Mouse (Mus musculus) embryonic facial prominence, embryonic 11.5 days (tissue): ENCODE measurements around the gene Gm14214. TPM values are rescaled to one million over a fixed set of nuclear protein-coding genes. Genes with fewer than 3 reads are reported as not detected.

Experiments
- ATAC-seq: fragments of 200-750 bp; cut with Nextera tagmentation; replicated peaks from 2 replicates; pipeline ENCODE4 v1.8.0; 2017; ENCODE audit warnings: low read depth; ENCODE audit not compliant: insufficient number of reproducible peaks, low FRiP score, low TSS enrichment
- DNase-seq: peaks from one replicate; pipeline ENCODE4 v3.0.0-alpha.2; 2015; ENCODE audit warnings: low spot score
- H3K27ac ChIP-seq: fragments of 300-500 bp; sonication (generic); replicated peaks from 2 replicates; pipeline ENCODE4 v1.5.1; 2014; ENCODE audit warnings: mild to moderate bottlenecking, low read depth, low read length, control low read depth
- H3K27me3 ChIP-seq: fragments of 300-500 bp; sonication (generic); 2 replicates; pipeline ENCODE4 v1.6.1; 2014; ENCODE audit warnings: mild to moderate bottlenecking, low read length, moderate library complexity, mixed read lengths; ENCODE audit not compliant: control insufficient read depth, insufficient read depth
- H3K36me3 ChIP-seq: fragments of 300-500 bp; sonication (generic); replicated peaks from 2 replicates; pipeline ENCODE4 v1.6.1; 2014; ENCODE audit warnings: low read depth, mild to moderate bottlenecking, low read length, moderate library complexity, mixed read lengths; ENCODE audit not compliant: control insufficient read depth, insufficient read depth
- H3K4me1 ChIP-seq: fragments of 300-500 bp; sonication (generic); 2 replicates; pipeline ENCODE4 v1.6.1; 2014; ENCODE audit warnings: low read length, mixed read lengths; ENCODE audit not compliant: control insufficient read depth, insufficient read depth
- H3K4me2 ChIP-seq: fragments of 300-500 bp; sonication (generic); 2 replicates; pipeline ENCODE4 v1.6.1; 2014; ENCODE audit warnings: low read depth, mild to moderate bottlenecking, control low read depth, low read length, moderate library complexity
- H3K4me3 ChIP-seq: fragments of 300-500 bp; sonication (generic); 2 replicates; pipeline ENCODE4 v1.5.1; 2014; ENCODE audit warnings: low read depth, low read length, control low read depth
- H3K9ac ChIP-seq: fragments of 300-500 bp; sonication (generic); replicated peaks from 2 replicates; pipeline ENCODE4 v1.6.1; 2014; ENCODE audit warnings: mild to moderate bottlenecking, control low read depth, low read length
- H3K9me3 ChIP-seq: fragments of 300-500 bp; sonication (generic); replicated peaks from 2 replicates; pipeline ENCODE4 v1.6.1; 2016; ENCODE audit warnings: mild to moderate bottlenecking, low read length, inconsistent platforms, mixed read lengths; ENCODE audit not compliant: control insufficient read depth
- WGBS: fragments of 180-500 bp; shearing (Covaris S2); extraction: QIAGEN DNeasy Blood & Tissue Kit; methylation state at CpG from one replicate; pipeline ENCODE4 v1.1.7; 2014; 5-methylcytosine and 5-hydroxymethylcytosine counted together
- polyA plus RNA-seq: library from polyadenylated mRNA; unstranded; fragments of >200 nt; fragmentation: Nextera tagmentation; extraction: Ambion mirVana; gene quantifications from 2 replicates; pipeline ENCODE4 v1.2.1, GENCODE M21; 2014

The Gm14214 gene
- polyA plus RNA-seq, 1 experiment from 2014 or later = not detected

- H3K4me3 ChIP-seq = no peak overlapping the region
- H3K4me1 ChIP-seq = no peaks in the 10 kb centered on the region
- ATAC-seq (no peak), DNase-seq (peak; percentile 24)
- H3K9me3 ChIP-seq = no peaks in the 10 kb centered on the region
- no peak overlapping the region for H3K4me2 ChIP-seq
- no peak overlapping the region for H3K27ac ChIP-seq
- H3K9ac ChIP-seq = no peak overlapping the region
- WGBS = 53% methylated on average over 8 of the region's 8 CpGs
- H3K27me3 ChIP-seq = no peaks in the 10 kb centered on the region
- H3K36me3 ChIP-seq = no peaks in the 10 kb centered on the region
Measured at GRCm38 (mm10) chr2:154751924-154752323, 17.9 kb downstream of the Gm14214 start.

- Histone ChIP-seq H3K4me3 (no peak overlapping the region), H3K27me3 (no peaks in the 10 kb centered on the region), H3K4me1 (no peaks in the 10 kb centered on the region), H3K9ac (no peak overlapping the region), H3K36me3 (no peaks in the 10 kb centered on the region), H3K27ac (no peak overlapping the region), H3K9me3 (no peaks in the 10 kb centered on the region), H3K4me2 (no peak overlapping the region)
- no peak for ATAC-seq
- WGBS = 52% methylated on average over 23 of the region's 23 CpGs
- DNase-seq = peak; percentile 65
Measured at GRCm38 (mm10) chr2:154749046-154750036, 20.5 kb downstream of the Gm14214 start.

GRCm38 (mm10) chr2:154748383-154748782 is 21.4 kb downstream of the Gm14214 start:
- Histone ChIP-seq H3K4me1 (no peaks in the 10 kb centered on the region), H3K9me3 (no peaks in the 10 kb centered on the region), H3K27me3 (no peaks in the 10 kb centered on the region), H3K4me3 (no peak overlapping the region), H3K36me3 (no peaks in the 10 kb centered on the region), H3K9ac (no peak overlapping the region), H3K4me2 (no peak overlapping the region), H3K27ac (no peak overlapping the region)
- 83% methylated on average over 2 of the region's 2 CpGs for WGBS
- no peak for DNase-seq
- no peak for ATAC-seq

GRCm38 (mm10) chr2:154743915-154744314 is 25.9 kb downstream of the Gm14214 start:
- no peak overlapping the region for H3K4me3 ChIP-seq
- 25% methylated on average over 4 of the region's 4 CpGs for WGBS
- H3K36me3 ChIP-seq = no peaks in the 10 kb centered on the region
- ATAC-seq (no peak), DNase-seq (peak; percentile 15)
- no peak overlapping the region for H3K27ac ChIP-seq
- H3K9me3 ChIP-seq = no peaks in the 10 kb centered on the region
- H3K4me2 ChIP-seq = no peak overlapping the region
- H3K4me1 ChIP-seq = no peaks in the 10 kb centered on the region
- H3K27me3 ChIP-seq = no peaks in the 10 kb centered on the region
- H3K9ac ChIP-seq = no peak overlapping the region

- WGBS = 34% methylated on average over 10 of the region's 10 CpGs
- ATAC-seq (no peak), DNase-seq (no peak)
- H3K4me2 ChIP-seq = no peak overlapping the region
- no peak overlapping the region for H3K9ac ChIP-seq
- no peaks in the 10 kb centered on the region for H3K4me1 ChIP-seq
- H3K27ac ChIP-seq = no peak overlapping the region
- no peak overlapping the region for H3K4me3 ChIP-seq
- no peaks in the 10 kb centered on the region for H3K27me3 ChIP-seq
- no peaks in the 10 kb centered on the region for H3K9me3 ChIP-seq
- no peaks in the 10 kb centered on the region for H3K36me3 ChIP-seq
Measured at GRCm38 (mm10) chr2:154742911-154743819, 26.7 kb downstream of the Gm14214 start.

- Histone ChIP-seq H3K4me3 (no peak overlapping the region), H3K27ac (no peak overlapping the region), H3K4me2 (no peak overlapping the region), H3K4me1 (no peaks in the 10 kb centered on the region), H3K36me3 (no peaks in the 10 kb centered on the region), H3K9me3 (no peaks in the 10 kb centered on the region), H3K27me3 (no peaks in the 10 kb centered on the region), H3K9ac (no peak overlapping the region)
- WGBS = 89% methylated on average over 5 of the region's 5 CpGs
- DNase-seq (no peak), ATAC-seq (no peak)
Measured at GRCm38 (mm10) chr2:154738621-154739020, 31.2 kb downstream of the Gm14214 start.

- 79% methylated on average over 7 of the region's 7 CpGs for WGBS
- no peak for ATAC-seq
- Histone ChIP-seq H3K36me3 (no peaks in the 10 kb centered on the region), H3K27ac (no peak overlapping the region), H3K9me3 (no peaks in the 10 kb centered on the region), H3K4me2 (no peak overlapping the region), H3K4me1 (no peaks in the 10 kb centered on the region), H3K4me3 (no peak overlapping the region), H3K9ac (no peak overlapping the region), H3K27me3 (no peaks in the 10 kb centered on the region)
- DNase-seq = no peak
Measured at GRCm38 (mm10) chr2:154735986-154736385, 33.8 kb downstream of the Gm14214 start.
